In the genomic region with DNA sequence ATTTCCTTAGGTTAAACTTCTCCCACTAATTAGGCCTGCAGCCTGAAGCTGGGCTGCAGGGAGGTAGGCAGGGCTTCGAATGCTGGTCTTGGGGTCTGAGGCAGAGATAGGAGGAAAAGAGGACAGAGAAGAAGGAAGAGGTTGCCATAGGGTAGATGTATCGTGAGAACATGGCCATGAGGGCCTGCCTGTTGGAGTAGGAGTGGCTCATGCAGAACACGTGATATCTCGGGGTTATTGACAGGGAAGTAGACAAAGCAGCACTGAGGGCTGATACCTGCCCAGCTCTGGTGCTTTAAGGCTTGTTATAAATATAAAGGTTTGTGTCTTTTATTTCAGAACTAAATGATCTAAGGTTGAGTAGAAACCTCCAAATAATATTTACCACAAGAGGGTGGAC, we compare ENCODE assay signal across 16 mouse cellular contexts.
"Had no signal": no experiment of that assay in that cellular context is flagged by ENCODE, and none has a peak within 500 bp of the region (broad histone marks: within the 10 kb centered on the region; RNA-seq: fewer than 3 reads in every experiment).

No protein-coding gene starts in this region.

- H3K4me3 ChIP-seq: neural tube, embryonic 12.5 days; neural tube, embryonic 13.5 days; neural tube, embryonic 15.5 days; stomach, embryonic 15.5 days had no signal

- H3K27ac ChIP-seq: neural tube, embryonic 12.5 days; neural tube, embryonic 13.5 days; neural tube, embryonic 15.5 days; stomach, embryonic 15.5 days; stomach, postnatal 0 days had no signal

- H3K36me3 ChIP-seq: neural tube, embryonic 12.5 days; neural tube, embryonic 13.5 days; neural tube, embryonic 15.5 days; stomach, embryonic 15.5 days had no signal

- H3K4me2 ChIP-seq: neural tube, embryonic 12.5 days; neural tube, embryonic 13.5 days; neural tube, embryonic 15.5 days; stomach, embryonic 15.5 days had no signal

- DNase-seq: right cerebral cortex, adult 18-20 months; right cerebral cortex, postnatal 14 days; right cerebral cortex, postnatal 25 days; right cerebral cortex, postnatal 4 days; spleen, adult 18-20 months; thymus, adult 18-20 months; thymus, adult 2 months; thymus, postnatal 14 days; thymus, postnatal 25 days; thymus, postnatal 36 days; thymus, postnatal 4 days had no signal

- H3K27me3 ChIP-seq: stomach, embryonic 15.5 days had no signal

- H3K9ac ChIP-seq: neural tube, embryonic 12.5 days; neural tube, embryonic 13.5 days; neural tube, embryonic 15.5 days; stomach, embryonic 15.5 days had no signal

- H3K9me3 ChIP-seq: neural tube, embryonic 12.5 days; neural tube, embryonic 13.5 days; neural tube, embryonic 15.5 days; stomach, embryonic 15.5 days had no signal
